Mouse (Mus musculus) hindbrain, embryonic 10.5 days (tissue): Measurements from ENCODE around the gene Grik5. TPM values are rescaled to one million over a fixed set of nuclear protein-coding genes. Genes with fewer than 3 reads are reported as not detected.
A peak's percentile ranks its signal among the peaks of the same experiment; 100 is the strongest.

Experiments used
- DNase-seq: peaks from one replicate; pipeline ENCODE4 v3.0.0-alpha.2; 2017; ENCODE audit warnings: low spot score
- H3K27ac ChIP-seq: fragments of 300-500 bp; sonication (generic); 2 replicates; pipeline ENCODE4 v1.5.1; 2016; ENCODE audit warnings: mild to moderate bottlenecking, moderate library complexity
- H3K27me3 ChIP-seq: fragments of 300-500 bp; sonication (generic); 2 replicates; pipeline ENCODE4 v1.6.1; 2016; ENCODE audit warnings: mild to moderate bottlenecking; ENCODE audit not compliant: poor library complexity, insufficient read depth, severe bottlenecking
- H3K36me3 ChIP-seq: fragments of 300-500 bp; sonication (generic); 2 replicates; pipeline ENCODE4 v1.6.1; 2016; ENCODE audit warnings: mild to moderate bottlenecking, moderate library complexity
- H3K4me1 ChIP-seq: fragments of 300-500 bp; sonication (generic); replicated peaks from 2 replicates; pipeline ENCODE4 v1.6.1; 2016; ENCODE audit warnings: mild to moderate bottlenecking
- H3K4me3 ChIP-seq: fragments of 300-500 bp; sonication (generic); 2 replicates; pipeline ENCODE4 v1.5.1; 2016; ENCODE audit warnings: mild to moderate bottlenecking, moderate library complexity
- H3K9me3 ChIP-seq: fragments of 300-500 bp; sonication (generic); 2 replicates; pipeline ENCODE4 v1.6.1; 2016; ENCODE audit warnings: mild to moderate bottlenecking, moderate library complexity
- WGBS: fragments of 180-500 bp; shearing (Covaris S2); methylation state at CpG from one replicate; pipeline ENCODE4 v1.1.7; 2016; 5-methylcytosine and 5-hydroxymethylcytosine counted together
- polyA plus RNA-seq: library from polyadenylated mRNA; unstranded; fragments of >200 nt; fragmentation: Nextera tagmentation; extraction: Ambion mirVana; gene quantifications from 2 replicates; pipeline ENCODE4 v1.2.1, GENCODE M21; 2016

Grik5 gene
- polyA plus RNA-seq, 1 experiment from 2014 or later, result 7.9 TPM

DNA sequence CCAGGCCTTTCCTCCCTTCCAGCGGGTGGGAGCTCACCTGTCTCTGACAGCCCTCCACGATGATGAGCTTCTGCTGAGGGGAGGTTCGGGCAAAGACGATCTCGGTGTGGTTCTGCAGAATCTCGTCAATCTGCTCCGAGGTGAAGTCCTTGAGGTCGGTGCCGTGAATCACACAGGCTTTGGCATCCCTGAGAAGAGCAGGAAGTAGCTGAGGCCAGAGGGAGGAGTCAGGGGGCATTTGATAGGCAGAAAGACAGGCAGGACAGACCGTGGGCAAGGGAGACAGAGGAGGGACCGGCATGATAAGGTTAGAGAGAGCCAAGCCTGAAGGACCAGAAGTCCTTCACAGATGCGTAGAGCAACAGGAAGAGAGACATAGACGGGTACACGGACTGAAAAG is 84.2 kb downstream of the Grik5 start:
- no peaks in the 10 kb centered on the region for H3K4me1 ChIP-seq
- 88% methylated on average over 14 of the region's 14 CpGs for WGBS
- no peak overlapping the region for H3K4me3 ChIP-seq
- DNase-seq, result no peak
- no peaks in the 10 kb centered on the region for H3K27me3 ChIP-seq
- H3K27ac ChIP-seq, result no peak overlapping the region
- no peaks in the 10 kb centered on the region; the same call in 1 of the 2 replicates for H3K9me3 ChIP-seq
- H3K36me3 ChIP-seq, result peaks cover 32% of the 10 kb centered on the region; the same call in 1 of the 2 replicates

GRCm38 (mm10) chr7:24985799-24986198 is 86.3 kb downstream of the Grik5 start:
- no peak overlapping the region for H3K27ac ChIP-seq
- H3K27me3 ChIP-seq, result no peaks in the 10 kb centered on the region
- H3K4me3 ChIP-seq, result no peak overlapping the region
- no peaks in the 10 kb centered on the region; the same call in 1 of the 2 replicates for H3K9me3 ChIP-seq
- peaks cover 39% of the 10 kb centered on the region; the same call in 1 of the 2 replicates for H3K36me3 ChIP-seq
- 71% methylated on average over 5 of the region's 5 CpGs for WGBS
- H3K4me1 ChIP-seq, result no peaks in the 10 kb centered on the region
- no peak for DNase-seq

- no peaks in the 10 kb centered on the region; the same call in 1 of the 2 replicates for H3K9me3 ChIP-seq
- no peaks in the 10 kb centered on the region for H3K4me1 ChIP-seq
- no peak overlapping the region for H3K27ac ChIP-seq
- no peak overlapping the region for H3K4me3 ChIP-seq
- WGBS, result 88% methylated on average over 2 of the region's 2 CpGs
- H3K27me3 ChIP-seq, result no peaks in the 10 kb centered on the region
- DNase-seq, result no peak
- H3K36me3 ChIP-seq, result peaks cover 38% of the 10 kb centered on the region; the same call in 1 of the 2 replicates
Observed at GRCm38 (mm10) chr7:24984307-24984706, 87.8 kb downstream of the Grik5 start.

- no peak overlapping the region for H3K4me3 ChIP-seq
- no peak for DNase-seq
- 88% methylated on average over 5 of the region's 5 CpGs for WGBS
- H3K36me3 ChIP-seq, result peaks cover 44% of the 10 kb centered on the region
- H3K27me3 ChIP-seq, result 0 out of 2 replicates have a peak, but pooled peaks cover 3% of the 10 kb centered on the region
- no peaks in the 10 kb centered on the region for H3K4me1 ChIP-seq
- no peak overlapping the region for H3K27ac ChIP-seq
- no peaks in the 10 kb centered on the region; the same call in none of the 2 replicates for H3K9me3 ChIP-seq
Observed at GRCm38 (mm10) chr7:24983396-24983795, 88.8 kb downstream of the Grik5 start.

DNA sequence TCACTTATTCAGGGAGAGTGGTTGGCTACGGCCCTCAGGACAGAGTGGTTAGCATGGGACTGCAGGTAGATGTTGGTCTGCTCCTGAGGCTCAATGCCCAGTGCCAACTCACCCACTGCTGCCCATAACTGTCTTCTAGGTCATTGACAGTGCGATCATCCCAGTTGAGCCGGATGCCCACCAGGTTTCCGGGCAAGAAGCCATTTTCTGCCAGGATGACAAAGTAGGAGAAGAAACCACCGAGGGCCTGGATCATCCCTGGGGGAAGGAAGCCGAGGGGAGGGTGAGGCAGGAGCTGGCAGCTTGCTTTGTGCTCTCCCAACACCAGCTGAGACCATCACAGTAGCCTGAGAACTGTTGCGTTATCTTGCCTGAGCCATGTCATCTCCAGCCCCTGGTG is 91.7 kb downstream of the Grik5 start:
- H3K27me3 ChIP-seq, result 0 out of 2 replicates have a peak, but pooled peaks cover 3% of the 10 kb centered on the region
- DNase-seq, result no peak
- peaks cover 27% of the 10 kb centered on the region for H3K36me3 ChIP-seq
- H3K27ac ChIP-seq, result no peak overlapping the region
- no peaks in the 10 kb centered on the region for H3K4me1 ChIP-seq
- 82% methylated on average over 7 of the region's 7 CpGs for WGBS
- no peak overlapping the region for H3K4me3 ChIP-seq
- H3K9me3 ChIP-seq, result no peaks in the 10 kb centered on the region; the same call in none of the 2 replicates

GRCm38 (mm10) chr7:24978781-24979180 is 93.4 kb downstream of the Grik5 start:
- DNase-seq, result no peak
- Histone ChIP-seq H3K4me3 (no peak overlapping the region), H3K36me3 (peaks cover 27% of the 10 kb centered on the region), H3K9me3 (no peaks in the 10 kb centered on the region; the same call in 1 of the 2 replicates), H3K4me1 (no peaks in the 10 kb centered on the region), H3K27me3 (0 out of 2 replicates have a peak, but pooled peaks cover 3% of the 10 kb centered on the region), H3K27ac (no peak overlapping the region)
- WGBS, result 86% methylated on average over 7 of the region's 7 CpGs

GRCm38 (mm10) chr7:24974893-24975595 is 97.1 kb downstream of the Grik5 start:
- peak; percentile 31 for DNase-seq
- Histone ChIP-seq H3K27ac (no peak overlapping the region), H3K4me1 (peaks cover 16% of the 10 kb centered on the region), H3K36me3 (peaks cover 14% of the 10 kb centered on the region; the same call in 1 of the 2 replicates), H3K4me3 (no peak overlapping the region), H3K27me3 (0 out of 2 replicates have a peak, but pooled peaks cover 3% of the 10 kb centered on the region), H3K9me3 (no peaks in the 10 kb centered on the region; the same call in 1 of the 2 replicates)
- 33% methylated on average over 9 of the region's 9 CpGs for WGBS

- WGBS, result 75% methylated on average over 5 of the region's 5 CpGs
- no peak overlapping the region for H3K4me3 ChIP-seq
- H3K27ac ChIP-seq, result no peak overlapping the region
- H3K36me3 ChIP-seq, result peaks cover 10% of the 10 kb centered on the region
- H3K27me3 ChIP-seq, result 0 out of 2 replicates have a peak, but pooled peaks cover 3% of the 10 kb centered on the region
- DNase-seq, result no peak
- H3K9me3 ChIP-seq, result no peaks in the 10 kb centered on the region; the same call in 1 of the 2 replicates
- peaks cover 20% of the 10 kb centered on the region for H3K4me1 ChIP-seq
Observed at GRCm38 (mm10) chr7:24973902-24974301, 98.2 kb downstream of the Grik5 start.

DNA sequence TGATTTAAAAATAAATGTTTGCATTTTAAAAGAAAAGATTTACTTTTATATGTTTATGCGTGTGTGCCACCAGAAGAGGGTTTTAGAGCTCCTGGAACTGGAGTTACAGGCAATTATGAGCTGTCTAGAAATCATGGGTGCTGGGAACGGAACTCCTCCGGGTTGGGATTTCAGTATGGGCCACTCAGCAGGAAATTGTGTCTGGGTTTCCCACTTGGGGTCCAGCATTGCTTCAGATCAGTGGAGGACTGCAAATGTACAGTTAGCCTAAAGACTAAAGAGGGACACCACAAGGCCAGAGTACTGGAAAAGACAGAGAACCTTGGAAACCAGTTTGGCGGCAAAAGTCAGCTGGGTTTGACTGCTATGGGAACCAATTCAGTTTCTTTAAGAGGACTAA is 98.9 kb downstream of the Grik5 start:
- peaks cover 20% of the 10 kb centered on the region for H3K4me1 ChIP-seq
- 87% methylated on average over 4 of the region's 4 CpGs for WGBS
- H3K27ac ChIP-seq, result no peak overlapping the region
- no peak overlapping the region for H3K4me3 ChIP-seq
- no peak for DNase-seq
- no peaks in the 10 kb centered on the region for H3K27me3 ChIP-seq
- H3K36me3 ChIP-seq, result peaks cover 3% of the 10 kb centered on the region
- H3K9me3 ChIP-seq, result no peaks in the 10 kb centered on the region

DNA sequence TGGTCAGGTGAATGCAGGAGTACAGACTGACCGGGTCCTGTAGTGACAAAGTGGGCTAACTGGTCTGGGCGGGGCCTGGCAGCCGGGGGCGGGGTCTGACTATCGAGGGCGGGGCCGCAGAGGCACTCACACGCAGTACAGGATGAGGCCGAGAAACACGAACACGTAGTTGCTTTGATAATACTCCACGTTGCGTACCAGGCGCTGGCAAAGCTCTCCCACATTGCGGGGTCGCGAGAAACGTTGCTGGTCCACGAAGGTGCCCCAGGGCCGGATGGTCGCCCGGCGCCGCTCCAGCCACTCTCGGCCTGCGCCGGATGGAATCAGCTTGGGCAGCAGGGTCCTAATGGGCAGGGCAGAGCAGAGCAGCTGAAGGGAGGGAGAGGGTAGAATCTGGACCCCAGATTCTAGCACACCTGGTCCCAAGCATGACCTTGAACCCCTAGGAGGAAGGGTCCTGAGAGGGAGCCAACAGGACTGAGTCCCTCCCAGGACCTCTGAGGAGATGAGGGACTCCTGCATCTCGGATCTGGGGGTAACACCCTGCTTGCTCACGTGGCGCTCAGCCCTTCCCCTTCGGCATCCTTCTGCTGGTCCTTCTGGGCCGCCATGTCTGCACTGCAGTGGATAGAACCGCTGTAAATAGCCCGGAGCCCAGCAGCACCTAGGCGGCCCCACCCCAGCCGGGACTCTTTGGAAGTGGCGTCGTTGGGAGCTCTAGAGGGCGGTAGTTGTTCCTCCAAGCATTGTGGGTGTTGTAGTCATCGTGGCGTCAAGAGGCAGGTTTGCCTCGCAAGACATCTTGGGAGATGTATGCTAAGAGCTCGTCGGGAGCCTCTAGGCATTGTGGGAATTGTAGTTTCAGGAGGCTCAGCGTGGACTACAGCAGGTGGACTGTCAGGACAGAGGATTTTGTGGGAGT is 99.9 kb downstream of the Grik5 start, which contains the start of gene Rabac1:
Gene Rabac1, minus strand, starts transcription at position 783 of the 922 bp plus-strand sequence.
- no peaks in the 10 kb centered on the region for H3K9me3 ChIP-seq
- H3K36me3 ChIP-seq, result no peaks in the 10 kb centered on the region; the same call in 1 of the 2 replicates
- H3K27me3 ChIP-seq, result no peaks in the 10 kb centered on the region
- H3K4me1 ChIP-seq, result peaks cover 20% of the 10 kb centered on the region
- H3K27ac ChIP-seq, result peak within 1 kb of the TSS; percentile 83
- DNase-seq, result peak; percentile 87
- under 1% methylated on average over 45 of the region's 45 CpGs for WGBS
- peak within 1 kb of the TSS; percentile 78 for H3K4me3 ChIP-seq

- DNase-seq, result peak; percentile 68
- Histone ChIP-seq H3K9me3 (no peaks in the 10 kb centered on the region), H3K4me3 (peak overlapping the region; percentile 78), H3K36me3 (no peaks in the 10 kb centered on the region; the same call in 1 of the 2 replicates), H3K27me3 (no peaks in the 10 kb centered on the region), H3K4me1 (peaks cover 20% of the 10 kb centered on the region), H3K27ac (peak overlapping the region; percentile 83)
- WGBS, result 11% methylated on average over 19 of the region's 19 CpGs
Observed at GRCm38 (mm10) chr7:24971261-24971971, 100.7 kb downstream of the Grik5 start.

GRCm38 (mm10) chr7:24970341-24970740 is 101.8 kb downstream of the Grik5 start:
- no peaks in the 10 kb centered on the region for H3K27me3 ChIP-seq
- H3K4me1 ChIP-seq, result peaks cover 20% of the 10 kb centered on the region
- 95% methylated on average over 3 of the region's 3 CpGs for WGBS

More at GRCm38 (mm10) chr7:24970341-24970740, 101.8 kb downstream of the Grik5 start:
- H3K4me3 ChIP-seq, result no peak overlapping the region
- no peaks in the 10 kb centered on the region; the same call in 1 of the 2 replicates for H3K36me3 ChIP-seq
- no peak for DNase-seq
- H3K9me3 ChIP-seq, result no peaks in the 10 kb centered on the region
- no peak overlapping the region for H3K27ac ChIP-seq
